Mouse (Mus musculus) layer of hippocampus, postnatal 10 days (tissue): ENCODE measurements around the gene Ifitm6. TPM values are rescaled to one million over a fixed set of nuclear protein-coding genes. Genes with fewer than 3 reads are reported as not detected.
"Not testable (repeated sequence)": the region's sequence is repeated elsewhere in the genome, so short reads cannot be mapped to it uniquely, and the experiment has no call there.

Experiments
- DNase-seq, 2 experiments: peaks; one replicate each; pipeline ENCODE4 v3.0.0; 2021; ENCODE audit warnings: low spot score in 2 of 2
- long read RNA-seq: library from polyadenylated mRNA; stranded (forward); transcript quantifications from one replicate; pipeline ENCODE4 v2.0.0, GENCODE M21; 2023
- total RNA-seq, 2 experiments: library from RNA; stranded (reverse); gene quantifications; 2 replicates each; pipeline ENCODE4 v1.2.3; 2021

Ifitm6 gene
- not detected for total RNA-seq
- long read RNA-seq: 0 reads

DNA sequence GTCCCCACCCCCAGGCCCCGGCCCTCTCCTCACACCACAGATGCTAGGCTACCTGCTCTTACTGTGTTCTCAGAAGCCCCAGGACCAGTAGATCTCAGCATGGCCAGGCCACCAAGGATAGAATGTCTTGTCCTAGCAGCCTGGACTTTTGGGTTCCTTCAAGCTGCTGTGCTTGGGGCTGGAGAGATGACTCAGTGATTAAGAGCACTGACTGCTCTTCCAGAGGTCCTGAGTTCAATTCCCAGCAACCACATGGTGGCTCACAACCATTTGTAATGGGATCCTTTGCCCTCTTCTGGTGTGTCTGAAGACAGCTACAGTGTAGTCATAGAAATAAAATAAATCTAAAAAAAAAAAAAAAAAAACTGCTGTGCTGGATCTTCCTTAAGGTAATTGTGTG, at the start of gene Ifitm6:
Ifitm6 (minus strand) TSS at position 101 of the 400 bp plus-strand sequence.
- not testable (repeated sequence) for DNase-seq

DNA sequence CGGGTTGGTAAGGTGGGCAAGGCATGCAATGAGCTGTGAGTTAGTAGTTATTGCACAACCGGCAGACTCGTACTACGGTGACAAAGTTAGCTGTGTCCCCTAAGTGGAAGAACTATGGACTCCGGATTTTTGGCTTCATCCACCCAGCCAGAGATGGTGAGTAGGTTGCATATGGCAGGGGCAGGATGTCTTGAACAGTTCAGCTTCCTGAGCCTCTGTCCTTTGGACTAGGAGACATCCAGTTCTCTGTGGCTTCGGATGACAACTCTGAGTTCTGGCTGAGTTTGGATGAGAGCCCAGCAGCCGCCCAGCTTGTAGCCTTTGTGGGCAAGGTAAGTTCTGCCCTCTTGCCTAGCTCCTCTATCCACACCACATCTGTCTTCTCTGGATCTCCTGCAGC, 46.9 kb upstream of the Ifitm6 start:
- DNase-seq: no peak

DNA sequence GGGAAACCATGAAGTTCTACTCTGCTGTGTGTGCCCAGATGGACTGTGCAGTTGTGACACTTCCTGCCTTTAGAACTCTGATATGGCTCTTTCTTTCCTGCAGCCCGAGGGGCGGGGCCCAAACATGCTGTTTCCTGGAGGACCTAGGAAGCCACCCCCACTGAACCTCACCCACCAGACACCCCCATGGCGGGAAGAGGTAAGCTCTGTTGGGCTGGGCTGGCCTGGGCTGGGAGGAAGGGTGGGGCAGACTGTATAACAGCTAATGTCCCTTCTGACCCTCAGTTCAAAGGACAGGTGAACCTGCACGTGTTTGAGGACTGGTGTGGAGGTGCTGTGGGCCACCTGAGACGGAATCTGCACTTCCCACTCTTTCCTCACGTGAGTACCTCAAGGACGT, 46.5 kb upstream of the Ifitm6 start:
- DNase-seq: no peak

DNA sequence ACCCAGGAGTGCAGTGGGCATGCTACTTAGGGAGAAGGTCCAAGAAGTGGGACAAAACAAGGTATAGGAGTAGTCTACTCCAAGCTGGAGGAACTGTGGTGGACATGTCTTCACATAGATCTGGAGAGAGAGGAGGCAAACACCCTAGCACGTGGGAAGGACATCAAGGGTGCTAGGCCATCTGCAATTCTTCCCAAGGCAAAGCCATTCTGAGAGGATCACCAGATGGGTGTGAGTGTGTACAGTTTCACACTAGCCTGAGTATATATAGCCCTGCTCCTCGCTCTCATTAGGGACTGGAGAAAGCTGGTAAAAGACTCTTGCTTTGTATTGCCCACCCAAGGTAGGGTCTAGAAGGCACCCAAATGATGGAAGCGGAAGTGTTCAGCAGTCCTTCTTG, 45.6 kb upstream of the Ifitm6 start:
- no peak for DNase-seq

DNA sequence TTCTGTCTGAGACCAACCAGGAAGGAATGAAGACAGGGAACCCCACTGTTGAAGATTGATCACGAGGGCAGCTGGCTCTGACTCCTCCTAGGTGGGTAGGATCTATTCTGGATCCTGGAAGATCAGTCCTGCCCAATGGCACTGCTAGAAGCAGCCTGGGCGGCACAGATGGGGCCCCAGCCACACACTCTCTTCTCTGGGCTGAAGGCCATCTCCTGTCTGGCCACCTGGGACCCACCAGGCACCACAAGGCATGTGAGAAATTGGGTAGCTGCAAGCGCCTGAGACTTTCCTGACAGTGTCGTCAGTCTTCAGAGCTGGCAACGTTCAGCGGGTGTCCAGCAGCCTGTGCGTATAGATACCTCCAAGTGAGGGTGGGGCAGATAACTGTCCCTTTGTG, 44.8 kb upstream of the Ifitm6 start:
- DNase-seq: no peak

DNA sequence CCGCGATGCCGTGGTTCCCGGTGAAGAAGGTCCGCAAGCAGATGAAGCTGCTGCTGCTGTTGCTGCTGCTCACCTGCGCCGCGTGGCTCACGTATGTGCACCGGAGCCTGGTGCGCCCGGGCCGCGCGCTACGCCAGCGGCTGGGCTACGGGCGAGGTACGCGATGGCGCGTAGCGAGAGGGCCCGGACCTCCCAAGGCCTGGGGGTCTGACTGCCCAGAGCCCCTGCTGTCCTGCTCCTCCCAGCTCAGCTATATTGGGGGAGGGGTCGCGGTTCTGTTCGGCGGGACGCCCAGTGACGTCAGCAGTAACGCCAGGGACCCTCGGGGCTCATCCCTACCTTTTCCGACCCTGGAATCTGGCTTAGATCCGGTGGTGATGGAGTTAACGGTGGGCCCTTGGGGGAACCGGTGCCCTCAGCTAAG, 43.6 kb upstream of the Ifitm6 start:
- peak in 1 of 2 experiments; percentile 60 for DNase-seq

DNA sequence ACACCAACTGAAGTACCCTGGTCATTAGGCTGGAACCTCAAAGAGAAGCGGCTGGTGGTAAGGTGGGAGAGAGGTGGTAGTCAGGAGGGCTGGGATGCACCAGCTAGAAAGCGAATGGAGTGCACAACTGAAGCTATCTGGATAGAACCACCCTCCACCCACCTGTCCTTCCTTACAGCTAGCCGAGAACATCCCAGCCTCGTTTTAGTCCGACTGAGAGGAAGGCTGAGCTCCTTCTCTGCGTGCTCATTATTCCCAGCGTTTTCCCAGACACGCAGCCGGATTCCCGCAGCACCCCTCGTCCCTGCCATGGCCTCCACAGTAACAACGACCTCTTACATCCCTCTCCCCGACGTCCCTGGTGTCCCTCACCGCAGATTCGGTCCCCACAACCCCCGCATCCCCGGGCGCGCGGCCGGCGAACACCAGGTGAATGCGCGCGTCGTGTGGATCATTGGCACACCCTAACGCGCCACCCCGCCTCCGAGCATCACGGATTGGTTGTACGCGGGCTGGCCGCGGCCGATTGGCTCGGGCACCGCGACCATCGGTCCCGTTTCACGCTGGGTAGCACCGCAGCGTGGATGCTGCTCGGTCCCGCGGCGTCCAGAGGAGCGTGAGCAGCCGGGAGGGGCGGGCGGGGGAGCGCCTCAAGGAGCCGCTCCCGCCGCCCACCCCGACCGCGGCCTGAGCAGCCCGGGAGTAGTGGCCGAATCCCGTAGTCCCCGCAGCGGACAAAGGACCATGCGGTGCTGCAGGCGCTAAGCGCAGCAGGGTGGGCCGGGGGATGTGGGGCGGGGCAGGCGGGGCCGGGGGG, 42.9 kb upstream of the Ifitm6 start, which contains the start of gene B4galnt4:
B4galnt4 (plus strand) TSS at position 679 of the 817 bp plus-strand sequence.
- peak; percentile 86 to 91 for DNase-seq

DNA sequence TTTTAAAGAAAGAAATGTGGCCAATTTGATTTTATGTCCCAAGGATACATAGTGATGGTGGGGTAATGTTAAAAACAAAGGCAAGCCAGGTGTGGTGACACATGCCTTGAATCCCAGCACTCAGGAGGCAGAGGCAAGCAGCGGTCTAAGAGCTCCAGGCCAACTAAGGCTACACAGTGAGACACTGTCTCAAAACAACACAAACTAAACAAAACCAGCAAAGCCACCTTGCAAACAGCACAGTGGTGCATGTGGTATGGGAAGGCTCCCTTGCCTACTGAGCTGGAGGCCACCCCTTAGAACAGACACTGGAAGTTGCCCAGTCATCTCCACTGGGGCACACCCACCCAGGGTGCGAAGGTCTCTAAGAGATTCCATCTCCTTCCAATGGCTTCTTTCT, 42.2 kb upstream of the Ifitm6 start:
- no peak for DNase-seq

DNA sequence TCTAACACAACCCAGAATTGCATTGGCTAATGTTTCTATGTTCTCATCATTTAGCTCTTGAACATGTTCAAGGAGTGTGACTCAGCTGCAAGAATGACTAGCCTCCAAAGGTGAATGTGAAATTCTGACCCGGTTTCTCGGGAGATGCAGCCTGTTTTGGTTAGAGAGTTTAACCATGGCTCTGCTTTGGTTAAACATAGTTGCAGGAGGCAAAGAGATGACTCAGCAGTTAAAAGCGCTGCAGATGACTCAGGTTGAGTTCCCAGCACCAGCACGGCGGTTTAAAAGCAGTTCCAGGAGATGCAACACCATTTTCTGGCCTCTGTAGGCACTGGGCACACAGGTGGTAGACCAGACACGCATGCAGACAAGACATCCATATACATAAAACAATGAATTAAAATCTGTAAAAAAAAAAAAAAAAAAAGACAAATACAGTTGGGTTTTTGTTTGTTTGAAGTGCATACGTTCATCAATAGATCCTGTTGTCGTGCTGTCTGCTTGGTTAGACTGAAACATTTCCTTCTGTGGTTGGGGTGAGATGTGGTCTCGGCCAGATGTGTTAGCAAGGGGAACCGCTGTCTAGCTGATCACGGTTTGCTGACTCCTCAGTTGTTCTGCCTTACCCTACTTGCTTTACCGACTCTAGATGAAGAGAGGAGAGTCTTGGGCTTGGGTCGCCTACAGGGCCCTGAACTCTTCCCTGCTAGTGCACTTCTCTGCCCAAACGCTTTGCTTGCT, 41.0 kb upstream of the Ifitm6 start:
- no peak for DNase-seq

DNA sequence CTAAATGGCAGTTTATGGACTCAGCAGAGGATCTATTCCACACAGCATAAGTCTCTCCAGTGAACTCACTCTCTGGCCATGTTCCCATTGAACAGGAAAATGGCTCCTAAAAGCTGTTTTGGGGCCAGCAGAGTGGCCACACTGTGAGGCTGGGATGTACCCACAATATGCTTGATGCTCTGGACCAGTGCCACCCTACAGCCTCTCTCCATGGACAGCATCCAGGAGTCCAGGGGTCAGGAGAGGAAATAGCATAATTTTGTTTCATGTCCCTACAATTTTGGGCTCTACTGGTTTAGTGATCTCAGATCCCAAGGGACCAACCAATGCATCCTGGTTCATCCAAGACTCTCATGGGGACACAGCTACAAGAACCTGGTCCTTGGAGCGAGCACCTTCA, 39.8 kb upstream of the Ifitm6 start:
- DNase-seq: no peak

DNA sequence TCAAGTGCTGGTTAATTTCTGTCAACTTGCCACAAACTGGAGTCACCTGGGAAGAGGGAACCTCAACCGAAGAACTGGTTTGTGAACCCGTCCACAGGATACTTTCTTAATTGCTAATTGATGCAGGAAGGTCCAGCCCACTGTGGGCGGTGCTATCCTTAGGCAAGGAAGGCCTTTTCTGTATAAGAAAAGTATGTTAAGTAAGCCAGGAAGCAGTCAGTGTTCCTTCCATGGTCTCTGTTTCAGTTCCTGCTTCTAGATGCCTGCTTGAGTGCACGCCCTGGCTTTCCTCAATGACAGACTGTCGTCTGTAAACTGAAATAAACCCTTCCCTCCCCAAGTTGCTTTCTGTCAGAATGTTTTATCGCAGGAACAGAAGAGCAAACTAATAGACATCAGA, 39.3 kb upstream of the Ifitm6 start:
- DNase-seq: no peak

DNA sequence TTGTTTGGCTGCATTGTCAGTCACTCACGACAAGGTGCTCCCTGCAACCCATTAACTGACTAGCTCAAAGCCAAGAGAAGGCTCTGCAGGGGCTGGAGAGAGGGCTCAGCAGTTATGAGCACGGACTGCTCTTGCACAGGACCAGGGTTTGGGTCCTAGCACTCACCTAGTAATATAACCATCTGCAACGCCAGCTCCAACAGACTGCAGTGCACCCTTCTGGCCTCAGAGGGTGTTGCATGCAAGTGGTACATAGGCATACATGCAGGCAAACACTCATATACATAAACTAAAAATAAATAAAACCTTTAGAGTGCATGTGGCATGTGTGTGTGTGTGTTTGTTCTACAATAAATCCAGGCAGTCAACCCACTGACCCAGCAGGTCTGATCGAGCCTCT, 38.1 kb upstream of the Ifitm6 start:
- no peak for DNase-seq

DNA sequence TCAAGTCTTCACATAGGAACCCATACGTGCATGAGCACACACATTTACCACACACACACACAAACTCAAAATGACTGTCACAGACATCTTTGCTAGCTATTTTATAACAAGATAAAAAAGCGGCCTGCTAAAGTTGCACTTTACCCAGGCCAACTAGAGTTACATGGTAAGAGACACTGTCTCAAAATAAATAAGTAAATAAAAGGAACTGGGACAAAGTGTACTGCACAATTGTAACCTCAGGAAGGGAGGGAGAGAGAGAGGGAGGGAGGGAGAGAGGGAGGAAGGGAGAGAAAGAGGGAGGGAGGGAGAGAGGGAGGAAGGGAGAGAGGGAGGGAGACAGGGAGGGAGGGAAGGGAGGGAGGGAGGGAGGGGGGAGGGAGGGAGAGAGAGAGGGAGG, 34.7 kb upstream of the Ifitm6 start:
- DNase-seq: no peak

DNA sequence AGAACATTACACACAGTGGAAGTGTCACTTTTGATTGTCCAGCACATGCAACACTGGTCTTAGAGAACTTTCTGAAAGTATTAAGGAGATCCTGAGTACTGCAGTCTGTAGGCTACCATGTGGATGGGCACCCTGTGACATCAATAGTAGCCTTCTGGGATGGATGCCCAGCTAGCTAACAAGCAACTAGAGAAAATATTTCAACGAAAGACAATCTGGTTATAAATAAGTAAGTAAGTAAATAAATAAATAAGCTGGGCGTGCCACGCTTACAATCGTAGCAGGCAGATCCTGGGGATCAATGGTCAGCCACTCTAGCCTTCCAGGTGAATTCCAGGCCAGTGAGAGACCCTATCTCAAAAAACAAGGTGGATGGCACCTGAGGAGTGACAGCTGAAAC, 34.3 kb upstream of the Ifitm6 start:
- no peak for DNase-seq

DNA sequence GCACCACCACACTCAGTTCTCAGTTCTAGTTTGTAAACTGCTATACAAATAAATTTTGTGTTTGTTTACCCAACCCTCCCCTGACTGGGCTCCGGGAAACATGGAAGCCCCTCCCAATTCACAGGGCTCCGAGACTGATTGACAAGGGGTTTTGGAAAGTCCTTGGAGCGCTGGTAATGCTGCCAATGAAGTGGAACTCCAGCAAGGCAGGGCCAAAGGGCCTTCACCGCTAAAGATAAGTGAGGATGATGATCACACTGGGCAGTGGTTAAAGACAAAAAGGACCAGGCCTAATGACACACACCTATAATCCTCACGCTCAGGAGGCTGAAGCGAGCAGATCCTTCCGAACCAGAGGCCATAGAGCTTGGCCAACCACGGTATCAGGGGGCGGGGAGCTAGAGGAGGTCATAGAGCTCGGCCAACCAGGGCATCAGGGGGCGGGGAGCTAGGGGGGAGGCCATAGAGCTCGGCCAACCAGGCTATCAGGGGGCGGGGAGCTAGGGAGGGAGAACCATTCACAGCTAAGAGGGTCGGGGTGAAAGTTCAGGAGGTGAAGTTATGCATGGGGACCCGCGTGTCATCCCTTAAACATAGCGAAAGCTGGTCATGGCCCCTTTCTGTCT, 33.4 kb upstream of the Ifitm6 start:
- no peak for DNase-seq

DNA sequence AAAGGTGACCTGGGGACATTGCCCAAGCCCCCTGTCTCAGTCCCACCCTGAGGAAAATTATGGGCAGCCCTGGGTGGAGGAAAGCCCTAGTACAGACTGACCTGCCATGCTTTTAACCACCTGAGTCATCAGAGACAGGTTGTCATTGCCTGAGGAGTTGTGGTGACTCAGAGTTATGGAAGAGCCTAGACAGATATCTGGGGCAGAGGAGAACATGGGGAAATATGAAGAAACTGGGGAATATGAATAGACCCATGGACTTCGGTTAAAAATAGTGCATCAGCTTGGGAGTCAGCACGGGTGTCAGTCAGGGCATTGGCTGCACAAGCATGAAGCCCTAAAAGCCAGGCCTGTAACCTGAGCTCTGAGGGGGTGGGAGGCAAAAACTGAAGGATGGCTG, 31.6 kb upstream of the Ifitm6 start:
- DNase-seq: no peak

DNA sequence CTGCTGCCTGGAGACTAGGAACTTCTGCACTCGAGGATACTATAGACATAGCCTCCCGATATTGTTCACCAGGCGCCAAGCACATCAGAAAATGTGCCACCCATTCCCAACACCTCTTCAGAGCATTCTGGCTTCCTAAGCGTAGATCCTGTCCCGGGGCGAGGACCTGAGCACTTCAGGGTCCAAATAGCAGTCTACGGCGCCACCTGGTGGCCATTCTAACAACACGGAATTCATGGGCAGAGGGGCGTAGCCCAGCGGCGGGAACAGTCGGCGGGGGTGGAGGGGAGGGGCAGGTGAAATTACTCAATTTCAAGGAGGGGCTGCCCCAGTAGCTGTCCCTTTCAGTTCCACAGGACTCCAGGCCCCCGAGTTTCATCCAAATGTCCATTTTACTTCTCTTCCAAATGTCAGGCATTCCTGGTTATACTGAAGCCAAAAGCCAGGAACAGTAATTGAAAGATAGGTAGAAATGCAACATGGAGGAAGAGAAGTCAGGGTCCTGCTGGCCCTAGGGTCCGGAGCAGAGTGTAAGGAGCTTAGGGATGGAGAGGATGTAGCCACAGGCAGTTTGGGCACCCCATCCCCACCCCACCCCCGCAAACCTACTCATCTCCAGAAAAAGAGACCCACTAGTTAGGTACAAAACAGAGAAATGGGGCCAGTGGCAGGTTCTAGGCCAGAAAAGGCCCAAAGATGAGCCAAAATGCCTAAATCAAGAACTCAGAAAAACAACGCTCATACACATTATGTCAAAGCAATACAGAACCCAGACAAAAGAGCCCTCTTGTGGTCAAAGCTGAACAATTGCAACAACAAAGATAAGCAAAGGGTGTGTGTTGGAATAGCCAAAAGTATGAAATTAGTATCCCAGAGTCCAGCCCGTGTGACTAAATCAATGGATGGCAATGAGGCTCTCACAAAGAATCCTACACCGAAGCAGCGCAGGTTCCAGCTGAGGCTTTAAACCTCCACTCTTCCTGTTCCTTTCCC, 30.8 kb upstream of the Ifitm6 start:
- DNase-seq: peak; percentile 95

DNA sequence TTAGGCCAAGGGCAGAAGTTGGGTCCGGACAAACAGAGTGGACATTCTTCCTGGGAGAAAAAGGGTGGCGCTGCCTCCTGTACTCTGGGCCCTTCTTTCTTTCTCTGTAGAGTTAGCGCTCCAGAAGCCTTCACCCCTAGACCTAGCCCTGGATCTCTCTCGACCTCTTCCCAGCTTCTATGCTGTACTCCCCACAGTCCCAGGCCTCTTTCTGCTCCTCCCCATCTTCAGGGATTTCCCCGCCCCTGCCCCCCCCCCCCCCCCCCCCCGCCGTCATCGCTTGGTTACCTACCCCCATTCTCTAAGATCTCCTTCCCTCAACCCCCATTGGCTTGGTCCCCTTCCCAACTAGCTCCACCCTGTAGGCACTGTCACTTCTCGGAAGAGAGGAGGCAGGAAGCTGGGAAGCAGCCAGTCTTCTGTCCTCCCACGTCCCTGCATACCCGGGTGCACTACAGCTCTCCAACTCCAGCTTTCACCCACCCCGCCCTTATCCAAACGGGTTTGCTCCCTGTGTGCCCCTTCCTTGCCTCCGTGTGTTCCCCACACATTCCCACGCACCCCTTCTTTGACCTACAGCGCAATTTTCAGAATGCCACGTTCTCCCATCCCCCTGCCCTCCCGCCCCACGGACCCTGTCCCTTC, 30.0 kb upstream of the Ifitm6 start:
- peak; percentile 67 to 76 for DNase-seq

DNA sequence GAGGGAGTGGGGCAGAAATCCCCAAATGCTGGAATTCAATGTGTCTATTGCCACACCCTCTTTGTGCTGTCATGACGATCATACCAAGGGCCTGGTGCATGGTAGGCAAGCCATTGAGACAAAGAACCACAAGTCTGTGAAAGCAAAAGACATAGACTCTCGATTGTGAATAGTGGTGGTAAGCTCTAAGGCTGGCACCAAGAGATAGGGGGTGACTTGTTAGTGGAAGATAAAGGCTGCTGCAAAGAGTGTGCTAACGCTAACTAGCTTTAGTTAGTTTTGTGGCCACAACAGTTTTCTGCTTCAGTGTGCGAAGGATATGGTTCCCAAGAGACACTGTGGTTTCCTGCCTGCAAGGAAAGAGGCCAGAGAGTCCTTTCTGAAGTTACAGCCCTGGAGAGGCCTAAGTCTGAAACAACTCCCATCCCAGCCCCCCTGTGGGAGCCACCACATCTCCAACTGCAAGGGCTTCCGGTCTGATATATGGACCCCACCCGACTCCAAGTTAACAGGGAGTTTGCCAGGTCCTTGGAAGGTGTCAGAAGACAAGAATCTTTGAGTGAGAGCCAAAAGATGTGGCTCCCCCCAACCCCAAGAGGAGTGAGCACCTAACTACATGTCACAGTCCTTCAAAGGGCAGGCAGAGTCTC, 29.3 kb upstream of the Ifitm6 start:
- no peak for DNase-seq

DNA sequence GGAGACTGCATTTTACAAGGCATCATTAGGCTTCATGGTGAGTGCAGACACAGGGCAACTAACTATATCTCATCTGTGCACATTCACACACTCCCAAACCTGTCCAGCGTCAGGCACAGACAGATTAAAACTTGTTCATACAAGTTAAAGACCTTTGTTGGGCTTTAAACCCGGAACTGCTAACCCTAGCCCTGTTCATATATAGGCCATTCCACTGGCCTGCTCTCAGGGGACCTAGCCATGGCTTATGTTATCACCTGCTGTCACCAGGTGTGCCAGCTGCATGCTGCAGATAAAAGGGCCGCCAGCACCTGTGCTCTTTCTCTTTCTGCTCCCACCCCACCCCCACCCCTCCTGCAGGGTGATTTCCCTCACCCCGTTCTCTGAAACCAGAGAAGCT, 24.8 kb upstream of the Ifitm6 start:
- DNase-seq: no peak
